Comparison of ENCODE assay signal across 9 mouse cellular contexts in genomic region chr16:97610939-97611338, GRCm38 (mm10). TPM values are rescaled to one million over a fixed set of nuclear protein-coding genes. Genes with fewer than 3 reads are reported as not detected.
DNase-seq lines count a peak whose midpoint lies in the region; ATAC-seq lines count a peak whose summit lies in the region.
"Had no signal": no experiment of that assay in that cellular context is flagged by ENCODE, and none has a peak within 500 bp of the region (broad histone marks: within the 10 kb centered on the region; RNA-seq: fewer than 3 reads in every experiment).

Gene Tmprss2, minus strand, starts transcription at chr16:97611195.

- H3K9me3 ChIP-seq in embryonic facial prominence, embryonic 10.5 days: no peaks in the 10 kb centered on the region
- no peaks in the 10 kb centered on the region for H3K9me3 ChIP-seq in hindbrain, embryonic 15.5 days
- no peaks in the 10 kb centered on the region for H3K9me3 ChIP-seq in neural tube, embryonic 12.5 days

- peak within 1 kb of the TSS; percentile 72 for H3K4me2 ChIP-seq in hindbrain, embryonic 15.5 days
- H3K4me2 ChIP-seq in neural tube, embryonic 12.5 days (replicated peaks): peak within 1 kb of the TSS; percentile 60

- peaks cover 15% of the 10 kb centered on the region for H3K4me1 ChIP-seq in embryonic facial prominence, embryonic 10.5 days
- H3K4me1 ChIP-seq in hindbrain, embryonic 15.5 days (replicated peaks): peaks cover 12% of the 10 kb centered on the region
- H3K4me1 ChIP-seq in neural tube, embryonic 12.5 days: peaks cover 14% of the 10 kb centered on the region

- peaks cover 72% of the 10 kb centered on the region for H3K27me3 ChIP-seq in embryonic facial prominence, embryonic 10.5 days (replicated peaks; ENCODE audit: low read depth, poor library complexity, severe bottlenecking)
- peaks cover 48% of the 10 kb centered on the region for H3K27me3 ChIP-seq in hindbrain, embryonic 15.5 days
- H3K27me3 ChIP-seq in neural tube, embryonic 12.5 days (replicated peaks): peaks cover 39% of the 10 kb centered on the region

- WGBS in embryonic facial prominence, embryonic 10.5 days: under 1% methylated on average over 30 of the region's 30 CpGs
- WGBS in hindbrain, embryonic 15.5 days: 1% methylated on average over 30 of the region's 30 CpGs
- WGBS in neural tube, embryonic 12.5 days: 1% methylated on average over 30 of the region's 30 CpGs

- no peaks in the 10 kb centered on the region for H3K36me3 ChIP-seq in embryonic facial prominence, embryonic 10.5 days (replicated peaks)
- no peaks in the 10 kb centered on the region for H3K36me3 ChIP-seq in hindbrain, embryonic 15.5 days
- no peaks in the 10 kb centered on the region for H3K36me3 ChIP-seq in neural tube, embryonic 12.5 days

- peak within 1 kb of the TSS; percentile 53 for H3K4me3 ChIP-seq in embryonic facial prominence, embryonic 10.5 days
- H3K4me3 ChIP-seq in hindbrain, embryonic 15.5 days: peak within 1 kb of the TSS; percentile 38
- peak within 1 kb of the TSS; percentile 27 for H3K4me3 ChIP-seq in neural tube, embryonic 12.5 days
- H3K4me3 ChIP-seq: myocyte had no signal

- no peak for ATAC-seq in hindbrain, embryonic 15.5 days (ENCODE audit: low FRiP score, low read depth)
- no peak for ATAC-seq in neural tube, embryonic 12.5 days (ENCODE audit: low FRiP score, low read depth)
- ATAC-seq in CD4-positive, CD25-positive, alpha-beta regulatory T cell, adult 4 months: no peak

- no peak within 1 kb of the TSS for H3K27ac ChIP-seq in embryonic facial prominence, embryonic 10.5 days (replicated peaks)
- no peak within 1 kb of the TSS for H3K27ac ChIP-seq in hindbrain, embryonic 15.5 days (replicated peaks)
- no peak within 1 kb of the TSS for H3K27ac ChIP-seq in neural tube, embryonic 12.5 days

- peak within 1 kb of the TSS; percentile 30; the same call in 1 of the 2 replicates for H3K9ac ChIP-seq in hindbrain, embryonic 15.5 days
- no peak within 1 kb of the TSS for H3K9ac ChIP-seq in neural tube, embryonic 12.5 days

- peak; percentile 64 for DNase-seq in adrenal gland, adult 2 months
- no peak for DNase-seq in embryonic facial prominence, embryonic 10.5 days (ENCODE audit: low spot score)
- peak; percentile 37 for DNase-seq in liver
- DNase-seq in T-cell, adult 2 months (ENCODE audit: low spot score): no peak
- DNase-seq in thymus, postnatal 4 days: no peak

RNA-seq across cellular contexts. Expression of gene Tmprss2, which starts in this region (rescaled TPM):
- total RNA-seq in adrenal gland, adult 2 months (2021): under 1 TPM in 1 of 2 experiments, not detected in 1; 0.37 TPM
- polyA plus RNA-seq in adrenal gland, adult 2 months (2012; rRNA removed): 0.29 TPM in 1 of 2 replicates, not detected in the other
- polyA plus RNA-seq in embryonic facial prominence, embryonic 10.5 days (2016; fragmentation: Nextera tagmentation; extraction: Ambion mirVana): 0.55 and 0.60 TPM in 2 replicates
- polyA plus RNA-seq in hindbrain, embryonic 15.5 days (2015; fragmentation: Nextera tagmentation; extraction: Ambion mirVana): 0.13 TPM in 1 of 2 replicates, not detected in the other
- polyA plus RNA-seq in neural tube, embryonic 12.5 days (2016; fragmentation: Nextera tagmentation; extraction: Ambion mirVana): 0.08 and 0.35 TPM in 2 replicates
- polyA plus RNA-seq in CD4-positive, CD25-positive, alpha-beta regulatory T cell, adult 4 months (2017; shearing (Covaris generic)): not detected

Comparison
In these comparisons a context has a peak if more than half of its experiments do, and no peak if none do; other contexts are left out.
1. Peak in DNase-seq in adrenal gland, adult 2 months; RNA of the gene not detected or under 1 TPM.